Mouse (Mus musculus): ENCODE measurements at regions not wholly inside any gene's neighbourhood (a gene's known extent, or its start where the extent isn't known, plus 50 kb on each side); places are given as distances from the start of the nearest gene placed in this dataset.

- TF ChIP-seq CTCF (IDR thresholded peaks at IDR 0.05; ENCODE audit: low read depth), result no peak
- no peak for TF ChIP-seq EP300 (IDR thresholded peaks at IDR 0.05; ENCODE audit: low read depth)
- 52% methylated on average over 6 of the region's 7 CpGs for WGBS (ENCODE audit: insufficient replicate concordance)
- peaks cover 0 to 2% of the 10 kb centered on the region in 2 experiments; a peak in 1 of 4 replicates for H3K4me1 ChIP-seq (replicated peaks; ENCODE audit: control insufficient read depth in 2 of 2, insufficient read depth in 2 of 2, low read length in 1 of 2)
- H3K27ac ChIP-seq, result no peak overlapping the region
- no peak overlapping the region for H3K4me2 ChIP-seq (ENCODE audit: low read depth)
- no peaks in the 10 kb centered on the region for H3K27me3 ChIP-seq (ENCODE audit: control insufficient read depth, insufficient read depth, low read length)
- H3K36me3 ChIP-seq (replicated peaks; ENCODE audit: control insufficient read depth, insufficient read depth, low read depth), result no peaks in the 10 kb centered on the region
- H3K4me3 ChIP-seq (ENCODE audit: insufficient read depth in 1 of 2, low read depth in 2 of 2, low read length in 2 of 2), result no peak overlapping the region
- H3K9ac ChIP-seq (replicated peaks), result no peak overlapping the region
- ATAC-seq (ENCODE audit: insufficient read depth) (no peak), DNase-seq (ENCODE audit: low read depth in 3 of 3, low spot score in 3 of 3) (no peak)
- H3K9me3 ChIP-seq (ENCODE audit: control insufficient read depth, low read length), result no peaks in the 10 kb centered on the region
Observed at GRCm38 (mm10) chr1:159419301-159419965, 104.1 kb upstream of the Tnr start.

- Histone ChIP-seq H3K27me3 (ENCODE audit: control insufficient read depth, insufficient read depth, low read length) (no peaks in the 10 kb centered on the region), H3K4me3 (ENCODE audit: insufficient read depth in 1 of 2, low read depth in 2 of 2, low read length in 2 of 2) (no peak overlapping the region), H3K4me2 (ENCODE audit: low read depth) (no peak overlapping the region), H3K9ac (replicated peaks) (no peak overlapping the region), H3K4me1 (replicated peaks; ENCODE audit: control insufficient read depth in 2 of 2, insufficient read depth in 2 of 2, low read length in 1 of 2) (peaks cover 0 to 2% of the 10 kb centered on the region in 2 experiments; a peak in 1 of 4 replicates), H3K9me3 (ENCODE audit: control insufficient read depth, low read length) (no peaks in the 10 kb centered on the region), H3K36me3 (replicated peaks; ENCODE audit: control insufficient read depth, insufficient read depth, low read depth) (no peaks in the 10 kb centered on the region), H3K27ac (no peak overlapping the region)
- WGBS (ENCODE audit: insufficient replicate concordance), result 57% methylated on average over 5 of the region's 5 CpGs
- ATAC-seq (ENCODE audit: insufficient read depth) (peak; percentile 45; the same call in 1 of the 2 replicates), DNase-seq (ENCODE audit: low read depth in 3 of 3, low spot score in 3 of 3) (no peak)
- TF ChIP-seq CTCF (IDR thresholded peaks at IDR 0.05; ENCODE audit: low read depth) (no peak), EP300 (IDR thresholded peaks at IDR 0.05; ENCODE audit: low read depth) (no peak)
Observed at GRCm38 (mm10) chr1:159420189-159420588, 103.4 kb upstream of the Tnr start.

- H3K27ac ChIP-seq, result no peak overlapping the region
- 72% methylated on average over 5 of the region's 5 CpGs for WGBS (ENCODE audit: insufficient replicate concordance)
- H3K9me3 ChIP-seq (ENCODE audit: control insufficient read depth, low read length), result no peaks in the 10 kb centered on the region
- no peak overlapping the region for H3K4me3 ChIP-seq (ENCODE audit: insufficient read depth in 1 of 2, low read depth in 2 of 2, low read length in 2 of 2)
- no peak for TF ChIP-seq CTCF (IDR thresholded peaks at IDR 0.05; ENCODE audit: low read depth)
- TF ChIP-seq EP300 (IDR thresholded peaks at IDR 0.05; ENCODE audit: low read depth), result no peak
- peaks cover 0 to 2% of the 10 kb centered on the region in 2 experiments; a peak in 1 of 4 replicates for H3K4me1 ChIP-seq (replicated peaks; ENCODE audit: control insufficient read depth in 2 of 2, insufficient read depth in 2 of 2, low read length in 1 of 2)
- no peak overlapping the region for H3K9ac ChIP-seq (replicated peaks)
- H3K27me3 ChIP-seq (ENCODE audit: control insufficient read depth, insufficient read depth, low read length), result no peaks in the 10 kb centered on the region
- DNase-seq (ENCODE audit: low read depth in 3 of 3, low spot score in 3 of 3) (no peak), ATAC-seq (ENCODE audit: insufficient read depth) (no peak)
- no peaks in the 10 kb centered on the region for H3K36me3 ChIP-seq (replicated peaks; ENCODE audit: control insufficient read depth, insufficient read depth, low read depth)
- H3K4me2 ChIP-seq (ENCODE audit: low read depth), result no peak overlapping the region
Observed at GRCm38 (mm10) chr1:159423694-159424093, 99.9 kb upstream of the Tnr start.

- H3K36me3 ChIP-seq (replicated peaks; ENCODE audit: control insufficient read depth, insufficient read depth, low read depth), result no peaks in the 10 kb centered on the region
- H3K27ac ChIP-seq, result no peak overlapping the region
- no peaks in the 10 kb centered on the region for H3K9me3 ChIP-seq (ENCODE audit: control insufficient read depth, low read length)
- no peak overlapping the region for H3K4me2 ChIP-seq (ENCODE audit: low read depth)
- no peak overlapping the region for H3K9ac ChIP-seq (replicated peaks)
- DNase-seq (ENCODE audit: low read depth in 3 of 3, low spot score in 3 of 3), result no peak
- no peaks in the 10 kb centered on the region for H3K27me3 ChIP-seq (ENCODE audit: control insufficient read depth, insufficient read depth, low read length)
- H3K4me1 ChIP-seq (replicated peaks; ENCODE audit: control insufficient read depth in 2 of 2, insufficient read depth in 2 of 2, low read length in 1 of 2), result no peaks in the 10 kb centered on the region
- no peak overlapping the region for H3K4me3 ChIP-seq (ENCODE audit: insufficient read depth in 1 of 2, low read depth in 2 of 2, low read length in 2 of 2)
- no peak for ATAC-seq (ENCODE audit: insufficient read depth)
- TF ChIP-seq EP300 (IDR thresholded peaks at IDR 0.05; ENCODE audit: low read depth) (no peak), CTCF (IDR thresholded peaks at IDR 0.05; ENCODE audit: low read depth) (no peak)
Observed at GRCm38 (mm10) chr1:159429926-159430325, 93.6 kb upstream of the Tnr start.

GRCm38 (mm10) chr1:159433521-159433920, 90.0 kb upstream of the Tnr start:
- TF ChIP-seq EP300 (IDR thresholded peaks at IDR 0.05; ENCODE audit: low read depth) (no peak), CTCF (IDR thresholded peaks at IDR 0.05; ENCODE audit: low read depth) (no peak)
- Histone ChIP-seq H3K9ac (replicated peaks) (no peak overlapping the region), H3K27me3 (ENCODE audit: control insufficient read depth, insufficient read depth, low read length) (no peaks in the 10 kb centered on the region), H3K27ac (no peak overlapping the region), H3K4me3 (ENCODE audit: insufficient read depth in 1 of 2, low read depth in 2 of 2, low read length in 2 of 2) (no peak overlapping the region), H3K4me1 (replicated peaks; ENCODE audit: control insufficient read depth in 2 of 2, insufficient read depth in 2 of 2, low read length in 1 of 2) (no peaks in the 10 kb centered on the region), H3K4me2 (ENCODE audit: low read depth) (no peak overlapping the region), H3K9me3 (ENCODE audit: control insufficient read depth, low read length) (no peaks in the 10 kb centered on the region), H3K36me3 (replicated peaks; ENCODE audit: control insufficient read depth, insufficient read depth, low read depth) (no peaks in the 10 kb centered on the region)
- ATAC-seq (ENCODE audit: insufficient read depth), result no peak
- 64% methylated on average over 4 of the region's 4 CpGs for WGBS (ENCODE audit: insufficient replicate concordance)
- DNase-seq (ENCODE audit: low read depth in 3 of 3, low spot score in 3 of 3), result no peak
